Mouse (Mus musculus): ENCODE measurements around the gene Zfp58. TPM values are rescaled to one million over a fixed set of nuclear protein-coding genes. Genes with fewer than 3 reads are reported as not detected.
A peak's percentile ranks its signal among the peaks of the same experiment; 100 is the strongest.

Zfp58 gene
- polyA plus RNA-seq (2012; rRNA removed): 0.65 and 1.1 TPM in 2 replicates
- 1.6 and 1.7 TPM in 2 replicates for polyA plus RNA-seq (2014; fragmentation: Nextera tagmentation; extraction: Ambion mirVana)

DNA sequence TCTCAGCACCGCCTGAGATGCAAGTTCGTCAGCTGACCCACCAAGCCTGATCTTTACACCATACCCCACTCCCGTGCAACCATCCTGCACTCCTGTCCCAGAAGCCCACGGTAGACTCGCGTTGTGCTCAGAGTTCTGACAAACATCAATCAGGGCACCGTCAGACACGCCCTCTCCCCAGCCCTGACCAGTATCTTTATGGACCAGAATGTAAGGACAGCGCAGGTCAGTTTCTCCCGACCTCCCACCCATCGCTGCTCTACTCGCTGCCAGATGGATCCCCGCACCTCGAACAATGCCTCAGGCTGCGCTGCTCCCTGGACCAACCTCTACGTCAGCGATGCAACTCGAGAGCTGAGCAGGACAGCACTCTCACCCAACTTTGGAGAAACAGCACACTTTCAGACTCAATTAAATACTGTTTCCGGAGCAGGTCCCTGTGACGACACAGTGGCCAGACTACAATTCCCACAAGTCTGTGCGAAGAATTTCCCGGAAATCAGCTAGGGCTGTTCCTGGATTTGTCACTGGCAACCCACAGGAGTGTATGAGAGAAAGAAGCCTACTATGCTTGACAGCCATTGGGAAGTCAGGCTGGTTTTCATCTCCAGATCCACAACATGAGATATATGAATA, at the start of gene Zfp58:
Gene Zfp58 (minus strand): TSS at position 472 of the 636 bp plus-strand sequence.
- Histone ChIP-seq H3K27me3 (ENCODE audit: control insufficient read depth, insufficient read depth, low read length) (no peaks in the 10 kb centered on the region), H3K36me3 (replicated peaks; ENCODE audit: control insufficient read depth, insufficient read depth, low read depth) (no peaks in the 10 kb centered on the region), H3K4me3 (ENCODE audit: insufficient read depth in 1 of 2, low read depth in 2 of 2, low read length in 2 of 2) (peak within 1 kb of the TSS; percentile 69 to 93), H3K4me1 (replicated peaks; ENCODE audit: control insufficient read depth in 2 of 2, insufficient read depth in 2 of 2, low read length in 1 of 2) (no peaks in the 10 kb centered on the region; a peak in 1 of 4 replicates), H3K9me3 (ENCODE audit: control insufficient read depth, low read length) (no peaks in the 10 kb centered on the region), H3K9ac (replicated peaks) (peak within 1 kb of the TSS; percentile 72), H3K4me2 (ENCODE audit: low read depth) (peak within 1 kb of the TSS; percentile 80), H3K27ac (no peak within 1 kb of the TSS)
- no peak for TF ChIP-seq EP300 (IDR thresholded peaks at IDR 0.05; ENCODE audit: low read depth)
- TF ChIP-seq CTCF (IDR thresholded peaks at IDR 0.05; ENCODE audit: low read depth): no peak
- DNase-seq (ENCODE audit: low read depth in 3 of 3, low spot score in 3 of 3) (peak; percentile 65 to 75 (median 72)), ATAC-seq (ENCODE audit: insufficient read depth) (peak; percentile 91)
- 1% methylated on average over 22 of the region's 22 CpGs for WGBS (ENCODE audit: insufficient replicate concordance)

GRCm38 (mm10) chr13:67545941-67546340, 45.6 kb upstream of the Zfp58 start:
- Histone ChIP-seq H3K9me3 (ENCODE audit: control insufficient read depth, low read length) (no peaks in the 10 kb centered on the region; the same call in 1 of the 2 replicates), H3K9ac (replicated peaks) (no peak overlapping the region), H3K27me3 (ENCODE audit: control insufficient read depth, insufficient read depth, low read length) (no peaks in the 10 kb centered on the region), H3K4me1 (replicated peaks; ENCODE audit: control insufficient read depth in 2 of 2, insufficient read depth in 2 of 2, low read length in 1 of 2) (no peaks in the 10 kb centered on the region), H3K4me2 (ENCODE audit: low read depth) (no peak overlapping the region), H3K36me3 (replicated peaks; ENCODE audit: control insufficient read depth, insufficient read depth, low read depth) (peaks cover 18% of the 10 kb centered on the region), H3K4me3 (ENCODE audit: insufficient read depth in 1 of 2, low read depth in 2 of 2, low read length in 2 of 2) (no peak overlapping the region), H3K27ac (no peak overlapping the region)
- WGBS (ENCODE audit: insufficient replicate concordance): 71% methylated on average over 1 of the region's 1 CpGs
- no peak for TF ChIP-seq EP300 (IDR thresholded peaks at IDR 0.05; ENCODE audit: low read depth)
- DNase-seq (ENCODE audit: low read depth in 3 of 3, low spot score in 3 of 3) (no peak), ATAC-seq (ENCODE audit: insufficient read depth) (no peak)

- no peak overlapping the region for H3K4me3 ChIP-seq (ENCODE audit: insufficient read depth in 1 of 2, low read depth in 2 of 2, low read length in 2 of 2)
- no peaks in the 10 kb centered on the region for H3K9me3 ChIP-seq (ENCODE audit: control insufficient read depth, low read length)
- H3K27ac ChIP-seq: no peak overlapping the region
- peaks cover 8 to 11% of the 10 kb centered on the region in 2 experiments for H3K4me1 ChIP-seq (replicated peaks; ENCODE audit: control insufficient read depth in 2 of 2, insufficient read depth in 2 of 2, low read length in 1 of 2)
- no peak for TF ChIP-seq CTCF (IDR thresholded peaks at IDR 0.05; ENCODE audit: low read depth)
- TF ChIP-seq EP300 (IDR thresholded peaks at IDR 0.05; ENCODE audit: low read depth): no peak
- no peaks in the 10 kb centered on the region for H3K36me3 ChIP-seq (replicated peaks; ENCODE audit: control insufficient read depth, insufficient read depth, low read depth)
- DNase-seq (ENCODE audit: low read depth in 3 of 3, low spot score in 3 of 3) (no peak), ATAC-seq (ENCODE audit: insufficient read depth) (no peak)
- no peaks in the 10 kb centered on the region for H3K27me3 ChIP-seq (ENCODE audit: control insufficient read depth, insufficient read depth, low read length)
- H3K9ac ChIP-seq (replicated peaks): no peak overlapping the region
- no peak overlapping the region for H3K4me2 ChIP-seq (ENCODE audit: low read depth)
- 46% methylated on average over 3 of the region's 3 CpGs for WGBS (ENCODE audit: insufficient replicate concordance)
Measured at GRCm38 (mm10) chr13:67527049-67527730, 26.8 kb upstream of the Zfp58 start.

- H3K27ac ChIP-seq: peak within 1 kb of the TSS; percentile 49
- WGBS (ENCODE audit: insufficient replicate concordance): under 1% methylated on average over 27 of the region's 27 CpGs
Measured at GRCm38 (mm10) chr13:67525753-67526410, 25.5 kb upstream of the Zfp58 start, which contains the start of the genes Gm26965 and Zfp87. Gene Gm26965 (minus strand): TSS chr13:67526151. Gene Zfp87 (minus strand): TSS chr13:67526177.

More at GRCm38 (mm10) chr13:67525753-67526410, 25.5 kb upstream of the Zfp58 start, which contains the start of the genes Gm26965 and Zfp87:
- TF ChIP-seq CTCF (IDR thresholded peaks at IDR 0.05; ENCODE audit: low read depth): peak; percentile 31; the same call in 1 of the 2 replicates
- TF ChIP-seq EP300 (IDR thresholded peaks at IDR 0.05; ENCODE audit: low read depth): no peak
- Histone ChIP-seq H3K4me1 (replicated peaks; ENCODE audit: control insufficient read depth in 2 of 2, insufficient read depth in 2 of 2, low read length in 1 of 2) (peaks cover 8 to 11% of the 10 kb centered on the region in 2 experiments), H3K9ac (replicated peaks) (peak within 1 kb of the TSS; percentile 86), H3K9me3 (ENCODE audit: control insufficient read depth, low read length) (no peaks in the 10 kb centered on the region), H3K36me3 (replicated peaks; ENCODE audit: control insufficient read depth, insufficient read depth, low read depth) (no peaks in the 10 kb centered on the region), H3K4me2 (ENCODE audit: low read depth) (peak within 1 kb of the TSS; percentile 87), H3K27me3 (ENCODE audit: control insufficient read depth, insufficient read depth, low read length) (no peaks in the 10 kb centered on the region), H3K4me3 (ENCODE audit: insufficient read depth in 1 of 2, low read depth in 2 of 2, low read length in 2 of 2) (peak within 1 kb of the TSS; percentile 94 to 97)
- ATAC-seq (ENCODE audit: insufficient read depth) (peak; percentile 99), DNase-seq (ENCODE audit: low read depth in 3 of 3, low spot score in 3 of 3) (peak; percentile 83 to 90 (median 86))
